Mouse (Mus musculus) brown adipose tissue, adult 24 weeks (tissue): ENCODE measurements around the gene Olfr934. TPM values are rescaled to one million over a fixed set of nuclear protein-coding genes. Genes with fewer than 3 reads are reported as not detected.
A peak's percentile ranks its signal among the peaks of the same experiment; 100 is the strongest.

Source experiments
- H3K27ac ChIP-seq: fragments of 200-500 bp; replicated peaks from 2 replicates; pipeline ENCODE4 v1.5.1; 2012; ENCODE audit warnings: low read depth, mild to moderate bottlenecking, low read length
- H3K4me1 ChIP-seq: fragments of 200-500 bp; 2 replicates; pipeline ENCODE4 v1.6.1; 2012; ENCODE audit warnings: low read length, mixed read lengths; ENCODE audit not compliant: control insufficient read depth, insufficient read depth, insufficient read length
- H3K4me3 ChIP-seq: fragments of 200-500 bp; 2 replicates; pipeline ENCODE4 v1.5.1; 2012; ENCODE audit warnings: low read depth, mild to moderate bottlenecking, low read length, moderate library complexity; ENCODE audit not compliant: insufficient read depth
- polyA plus RNA-seq: library from polyadenylated mRNA; stranded (reverse); fragments of >200 nt; gene quantifications from 2 replicates; pipeline ENCODE4 v1.2.4, GENCODE M21; 2012; ENCODE audit not compliant: missing spikeins, insufficient read depth, insufficient read length

Gene Olfr934
- not detected in 2 replicates for polyA plus RNA-seq

- H3K27ac ChIP-seq: no peak within 1 kb of the TSS
- no peaks in the 10 kb centered on the region for H3K4me1 ChIP-seq
These were observed at the start of gene Olfr934 for GRCm38 (mm10) chr9:38988215-38988614. Gene Olfr934, minus strand, starts transcription at chr9:38988315.

GRCm38 (mm10) chr9:39023277-39023676, 35.2 kb upstream of the Olfr934 start, which contains the start of gene Olfr146:
Gene Olfr146, minus strand, starts transcription at chr9:39023377.
- no peak within 1 kb of the TSS for H3K27ac ChIP-seq
- no peak within 1 kb of the TSS for H3K4me3 ChIP-seq

More at GRCm38 (mm10) chr9:38988215-38988614, at the start of gene Olfr934:
- no peak within 1 kb of the TSS for H3K4me3 ChIP-seq

DNA sequence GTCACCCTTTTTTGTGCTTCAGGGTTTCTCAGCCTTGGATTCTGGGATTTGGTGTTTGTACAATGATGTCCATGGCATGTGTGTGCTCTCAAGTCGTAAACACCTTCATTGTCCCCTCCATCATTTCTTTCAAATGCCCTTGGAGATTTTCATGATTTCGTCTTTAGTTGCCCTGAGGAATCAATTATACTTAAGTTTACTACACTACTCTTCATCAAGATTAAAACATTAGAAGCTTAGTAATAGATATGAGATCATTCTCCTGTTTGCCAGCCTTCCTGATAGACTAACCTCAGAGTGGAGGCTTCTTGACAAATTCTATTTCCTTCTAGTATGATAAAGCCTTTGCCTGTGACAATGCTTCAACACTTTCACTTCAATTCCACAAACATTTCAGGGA, 11.5 kb upstream of the Olfr934 start, which contains the start of gene Olfr935:
Olfr935 (minus strand) TSS at position 101 of the 400 bp plus-strand sequence.
- no peak within 1 kb of the TSS for H3K27ac ChIP-seq
- H3K4me3 ChIP-seq: no peak within 1 kb of the TSS
- H3K4me1 ChIP-seq: no peaks in the 10 kb centered on the region

More at GRCm38 (mm10) chr9:39023277-39023676, 35.2 kb upstream of the Olfr934 start, which contains the start of gene Olfr146:
- H3K4me1 ChIP-seq: no peaks in the 10 kb centered on the region

DNA sequence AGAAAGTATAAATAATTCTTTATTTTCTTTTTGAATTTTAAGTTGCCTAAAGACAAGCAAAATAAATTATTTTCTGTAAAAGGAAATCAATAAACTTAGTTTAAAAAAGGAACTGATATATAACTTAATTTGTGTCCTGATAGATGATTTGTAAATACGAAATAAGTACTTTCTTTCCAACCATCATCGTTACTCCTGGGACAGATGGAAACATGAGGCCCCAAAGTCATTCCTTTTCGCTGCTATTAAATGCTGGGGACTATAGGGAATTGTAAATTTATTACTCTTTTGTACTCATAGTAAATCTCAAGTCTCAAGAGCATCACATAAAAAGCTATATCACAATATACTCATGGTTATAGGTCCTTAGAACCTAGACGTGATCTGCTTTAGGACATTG, 16.1 kb downstream of the Olfr934 start, which contains the start of gene Olfr933:
Olfr933 (plus strand) TSS at position 301 of the 400 bp plus-strand sequence.
- Histone ChIP-seq H3K4me3 (no peak within 1 kb of the TSS), H3K4me1 (no peaks in the 10 kb centered on the region), H3K27ac (no peak within 1 kb of the TSS)

DNA sequence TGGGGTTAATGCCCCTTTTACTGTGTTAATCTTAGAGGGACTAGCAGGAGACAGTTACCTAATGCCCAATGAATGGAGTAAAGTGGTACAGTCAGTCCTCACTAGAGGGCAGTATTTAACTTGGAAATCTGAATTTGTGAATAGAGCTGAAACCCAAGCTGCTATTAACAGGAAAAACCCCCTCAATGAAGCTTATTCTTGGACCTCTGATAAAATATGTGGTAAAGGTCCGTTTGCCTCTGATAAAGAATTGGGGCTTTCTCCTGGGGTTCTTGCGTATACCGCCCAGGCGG, 34.0 kb downstream of the Olfr934 start:
- no peaks in the 10 kb centered on the region for H3K4me1 ChIP-seq
- H3K4me3 ChIP-seq: no peak overlapping the region
- no peak overlapping the region for H3K27ac ChIP-seq

DNA sequence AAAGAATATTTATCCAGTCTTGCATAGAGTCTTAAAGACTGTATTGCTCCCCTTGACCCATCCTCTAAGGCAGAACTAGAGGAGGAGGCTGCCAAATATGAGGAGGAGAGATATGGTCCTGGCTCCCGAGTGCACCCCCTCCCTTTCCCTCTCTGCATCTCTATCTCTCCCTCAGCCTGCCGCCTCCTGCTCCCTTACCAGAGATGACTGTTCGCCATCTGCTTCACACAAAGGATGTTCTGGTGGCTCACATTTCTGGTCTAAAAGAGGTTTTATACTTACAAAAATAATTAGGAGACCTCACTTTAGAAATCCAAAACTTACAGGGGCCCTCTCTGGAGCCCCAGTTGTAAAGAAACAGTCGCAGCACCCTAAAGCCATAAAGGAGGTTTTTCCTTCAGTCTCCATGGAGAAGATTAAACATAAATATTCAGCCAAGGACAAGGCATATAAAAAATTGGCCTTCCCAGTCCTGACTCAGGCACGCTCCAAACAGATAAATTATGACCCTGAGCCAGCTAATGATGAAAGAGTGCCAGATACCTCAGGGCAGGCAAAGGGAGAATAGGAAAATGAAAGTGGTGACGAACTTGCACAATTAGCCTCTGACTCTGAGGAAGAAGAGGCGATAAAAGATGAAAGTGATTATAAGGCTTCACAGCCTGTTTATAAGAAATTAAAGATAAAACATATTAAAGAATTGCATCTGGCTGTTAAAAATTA, 34.6 kb downstream of the Olfr934 start:
- H3K4me3 ChIP-seq: 0 out of 2 replicates have a peak overlapping the region, but pooled peaks have one; percentile 13
- H3K27ac ChIP-seq: no peak overlapping the region
- no peaks in the 10 kb centered on the region for H3K4me1 ChIP-seq

Other genes starting within 250 kb of the Olfr934 start
- gene Olfr920, start 236.0 kb downstream of the Olfr934 start, polyA plus RNA-seq: not detected in 2 replicates
- gene Olfr921, start 215.2 kb downstream of the Olfr934 start, polyA plus RNA-seq: not detected in 2 replicates
- not detected in 2 replicates for gene Olfr922, start 173.7 kb downstream of the Olfr934 start, polyA plus RNA-seq
- not detected in 2 replicates for gene Olfr923, start 161.8 kb downstream of the Olfr934 start, polyA plus RNA-seq
- not detected in 2 replicates for gene Olfr924, start 143.9 kb downstream of the Olfr934 start, polyA plus RNA-seq
- gene Olfr26, start 133.3 kb downstream of the Olfr934 start, polyA plus RNA-seq: not detected in 2 replicates
- not detected in 2 replicates for gene Olfr926, start 111.2 kb downstream of the Olfr934 start, polyA plus RNA-seq
- not detected in 2 replicates for gene Olfr930, start 58.5 kb downstream of the Olfr934 start, polyA plus RNA-seq
- gene Olfr933, start 16.0 kb downstream of the Olfr934 start, polyA plus RNA-seq: not detected in 2 replicates
- gene Olfr935, start 11.4 kb upstream of the Olfr934 start, polyA plus RNA-seq: not detected in 2 replicates
- not detected in 2 replicates for gene Olfr146, start 35.1 kb upstream of the Olfr934 start, polyA plus RNA-seq
- not detected in 2 replicates for gene Olfr937, start 76.6 kb upstream of the Olfr934 start, polyA plus RNA-seq
- not detected in 2 replicates for gene Olfr938, start 90.6 kb upstream of the Olfr934 start, polyA plus RNA-seq
- not detected in 2 replicates for gene Olfr27, start 139.8 kb upstream of the Olfr934 start, polyA plus RNA-seq
- not detected in 2 replicates for gene Olfr943, start 178.0 kb upstream of the Olfr934 start, polyA plus RNA-seq
- not detected in 2 replicates for gene Olfr944, start 213.6 kb upstream of the Olfr934 start, polyA plus RNA-seq